Mouse (Mus musculus): Measurements from ENCODE around the gene Cenpm. TPM values are rescaled to one million over a fixed set of nuclear protein-coding genes. Genes with fewer than 3 reads are reported as not detected.
A peak's percentile ranks its signal among the peaks of the same experiment; 100 is the strongest.

The Cenpm gene
- polyA plus RNA-seq, 1 experiment from 2014 or later: 28.6 TPM

DNA sequence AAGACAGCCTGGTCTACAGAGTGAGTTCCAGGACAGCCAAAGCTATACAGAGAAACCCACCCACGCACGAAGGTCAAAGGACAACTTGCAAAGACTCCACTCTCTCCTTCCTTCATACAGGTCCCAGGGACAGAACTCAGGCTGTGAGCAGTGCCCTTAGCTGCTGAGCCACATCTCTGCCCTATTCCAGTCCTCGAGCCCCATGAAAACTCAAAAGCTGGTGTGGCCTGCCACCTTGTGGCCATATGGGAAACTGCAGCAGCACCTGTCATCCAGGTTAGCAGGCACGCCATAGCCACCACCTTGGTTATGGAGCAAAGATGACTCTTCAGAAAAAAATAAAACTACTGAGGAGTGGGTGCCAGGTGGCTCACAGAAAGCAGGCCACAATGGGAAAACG lies 8.0 kb downstream of the Cenpm start:
- Histone ChIP-seq H3K4me3 (replicated peaks) (no peak overlapping the region), H3K27me3 (no peaks in the 10 kb centered on the region), H3K4me1 (replicated peaks) (no peaks in the 10 kb centered on the region), H3K9me3 (no peaks in the 10 kb centered on the region), H3K36me3 (peaks cover 3% of the 10 kb centered on the region), H3K27ac (no peak overlapping the region), H3K9ac (replicated peaks) (no peak overlapping the region), H3K4me2 (replicated peaks) (no peak overlapping the region)
- WGBS: 18% methylated on average over 5 of the region's 5 CpGs
- ATAC-seq: peak; percentile 90

DNA sequence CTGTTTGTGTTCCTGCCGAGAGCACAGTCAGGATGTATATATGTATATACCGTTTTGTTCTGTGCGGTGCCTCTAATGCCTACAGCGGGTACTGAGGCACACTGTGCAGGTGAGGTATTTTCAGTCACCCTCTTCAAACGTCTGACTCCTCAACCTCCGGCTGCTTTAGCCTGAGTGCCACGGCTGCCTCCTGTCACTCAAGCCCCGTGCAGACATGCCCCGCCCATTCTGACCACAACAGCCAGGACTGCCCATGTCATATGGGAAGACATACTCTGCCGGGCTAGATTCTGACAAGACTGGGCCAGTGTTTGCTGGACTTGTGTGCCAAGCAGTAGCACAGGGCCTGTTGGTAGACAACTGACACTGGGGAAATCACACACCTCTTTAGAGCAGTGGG lies 8.9 kb downstream of the Cenpm start:
- H3K4me2 ChIP-seq (replicated peaks): no peak overlapping the region
- no peak for ATAC-seq

DNA sequence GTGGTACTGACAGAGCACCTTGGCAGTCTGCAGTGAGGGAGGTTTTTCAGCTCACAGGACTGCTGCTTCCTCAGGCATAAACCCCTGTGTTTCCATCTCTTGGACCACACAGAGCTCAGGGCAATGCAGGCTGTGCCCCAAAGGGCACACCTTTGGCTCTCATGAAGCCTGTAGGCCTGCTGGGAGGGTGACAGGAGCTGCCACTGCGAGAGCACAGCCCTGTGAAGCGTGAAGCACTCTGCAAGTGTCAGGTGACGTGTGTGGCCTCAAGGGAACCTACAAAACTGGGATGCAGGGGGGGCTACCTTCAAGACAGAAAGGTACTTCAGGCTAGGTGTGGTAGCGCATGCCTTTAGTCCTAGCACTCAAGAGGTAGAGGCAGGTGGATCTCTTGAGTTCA lies 11.9 kb downstream of the Cenpm start:
- Histone ChIP-seq H3K4me2 (replicated peaks) (no peak overlapping the region), H3K4me1 (replicated peaks) (no peaks in the 10 kb centered on the region), H3K4me3 (replicated peaks) (no peak overlapping the region), H3K9ac (replicated peaks) (no peak overlapping the region), H3K36me3 (no peaks in the 10 kb centered on the region; the same call in 1 of the 2 replicates), H3K9me3 (no peaks in the 10 kb centered on the region), H3K27ac (no peak overlapping the region), H3K27me3 (no peaks in the 10 kb centered on the region)
- no peak for ATAC-seq
- 77% methylated on average over 4 of the region's 4 CpGs for WGBS

More for the DNA sequence above, 8.9 kb downstream of the Cenpm start:
- Histone ChIP-seq H3K27me3 (no peaks in the 10 kb centered on the region), H3K4me1 (replicated peaks) (no peaks in the 10 kb centered on the region), H3K4me3 (replicated peaks) (no peak overlapping the region), H3K36me3 (peaks cover 3% of the 10 kb centered on the region), H3K9ac (replicated peaks) (no peak overlapping the region), H3K9me3 (no peaks in the 10 kb centered on the region), H3K27ac (no peak overlapping the region)
- WGBS: 71% methylated on average over 10 of the region's 10 CpGs

DNA sequence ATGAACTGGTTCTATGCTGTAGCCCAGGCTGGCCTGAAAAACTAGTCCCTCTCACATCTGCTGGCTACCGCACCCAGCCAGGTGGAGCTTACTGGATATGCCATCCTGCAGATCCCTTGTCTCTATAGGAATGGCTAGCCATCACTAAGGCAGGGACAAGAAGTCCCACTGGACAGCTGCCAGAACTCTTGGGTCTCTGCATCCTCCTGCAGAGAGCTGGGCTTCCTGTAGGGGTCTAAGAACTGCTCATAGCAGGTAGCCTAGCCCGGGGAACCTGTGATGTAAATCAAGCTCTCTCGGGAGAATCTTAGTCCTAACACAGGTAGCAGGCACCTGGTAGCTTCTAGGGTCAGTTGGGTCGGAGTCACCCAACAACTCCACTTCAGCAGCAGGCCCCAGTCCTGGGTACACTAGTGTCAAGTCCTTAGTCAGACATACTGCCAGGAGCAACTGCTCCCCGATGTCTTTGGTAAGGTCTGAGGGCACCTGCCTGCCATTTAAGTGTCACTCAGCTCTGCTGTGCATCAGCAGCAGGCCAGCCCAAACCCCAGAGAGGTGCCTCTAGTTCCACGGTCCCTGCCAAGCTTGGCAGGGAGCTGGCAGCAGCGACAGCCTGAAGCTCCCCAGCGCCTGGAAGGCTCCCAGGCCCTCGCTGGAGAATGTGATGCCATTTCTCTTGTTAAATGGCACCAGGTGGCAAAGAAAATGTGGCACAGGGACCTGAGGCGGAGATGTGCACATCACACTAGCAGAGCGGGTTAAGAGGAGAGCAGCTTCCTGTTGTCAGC lies 12.8 kb downstream of the Cenpm start:
- 0 out of 2 replicates have a peak overlapping the region, but pooled peaks have one; percentile 33 for H3K9ac ChIP-seq (replicated peaks)
- 69% methylated on average over 11 of the region's 11 CpGs for WGBS
- no peak overlapping the region for H3K27ac ChIP-seq
- no peak overlapping the region for H3K4me2 ChIP-seq (replicated peaks)
- no peaks in the 10 kb centered on the region for H3K9me3 ChIP-seq
- H3K27me3 ChIP-seq: no peaks in the 10 kb centered on the region
- no peaks in the 10 kb centered on the region for H3K4me1 ChIP-seq (replicated peaks)
- no peak overlapping the region for H3K4me3 ChIP-seq (replicated peaks)
- no peak for ATAC-seq
- H3K36me3 ChIP-seq: no peaks in the 10 kb centered on the region; the same call in 1 of the 2 replicates

DNA sequence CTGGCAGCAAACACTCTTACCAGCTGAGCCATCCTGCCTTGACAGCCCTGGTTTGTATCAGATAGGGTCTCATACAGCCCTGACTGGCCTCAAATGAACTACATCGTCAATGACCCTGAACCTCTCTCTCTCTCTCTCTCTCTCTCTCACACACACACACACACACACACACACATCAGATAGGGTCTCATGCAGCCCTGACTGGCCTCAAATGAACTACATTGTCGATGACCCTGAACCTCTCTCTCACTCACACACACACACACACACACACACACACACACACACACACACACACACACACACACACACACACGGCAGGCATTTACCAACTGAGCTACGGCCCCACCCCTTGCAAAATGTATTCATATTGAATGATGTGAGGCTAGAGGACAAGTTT lies 13.4 kb downstream of the Cenpm start:
- Histone ChIP-seq H3K27me3 (no peaks in the 10 kb centered on the region), H3K9ac (replicated peaks) (no peak overlapping the region), H3K4me1 (replicated peaks) (no peaks in the 10 kb centered on the region), H3K27ac (no peak overlapping the region), H3K9me3 (no peaks in the 10 kb centered on the region), H3K4me2 (replicated peaks) (no peak overlapping the region), H3K36me3 (no peaks in the 10 kb centered on the region; the same call in 1 of the 2 replicates), H3K4me3 (replicated peaks) (no peak overlapping the region)
- 0 out of 2 replicates have a peak, but pooled peaks have one; percentile 24 for ATAC-seq
- WGBS: 77% methylated on average over 4 of the region's 4 CpGs

DNA sequence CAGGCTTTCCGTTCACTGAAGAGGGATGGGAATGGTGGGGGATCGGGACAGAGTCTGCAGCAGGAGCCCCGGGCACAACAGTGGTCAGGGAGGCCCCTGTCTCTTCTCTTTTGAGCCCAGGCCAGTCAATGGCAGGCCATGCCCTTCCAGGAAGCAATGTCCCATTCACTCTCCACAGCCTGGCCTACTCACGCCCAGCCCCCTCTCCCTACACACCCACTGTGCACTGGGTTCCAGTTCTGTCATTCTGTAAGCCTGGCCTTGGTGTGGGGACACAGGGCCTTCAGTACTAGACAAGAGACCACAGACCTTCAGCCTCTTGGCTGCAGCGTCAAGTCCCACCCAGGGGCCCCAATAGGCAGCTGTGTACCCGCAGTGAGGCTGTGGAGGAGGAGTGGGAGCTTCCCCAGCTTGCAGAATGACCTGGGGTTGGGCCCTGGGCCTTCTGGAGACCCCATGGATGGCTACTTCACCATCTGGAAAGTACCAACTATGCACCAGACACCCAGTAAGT lies 14.4 kb downstream of the Cenpm start:
- H3K27me3 ChIP-seq: peaks cover 5% of the 10 kb centered on the region
- no peak overlapping the region for H3K9ac ChIP-seq (replicated peaks)
- no peaks in the 10 kb centered on the region for H3K4me1 ChIP-seq (replicated peaks)
- no peak overlapping the region for H3K27ac ChIP-seq
- no peak for ATAC-seq
- no peaks in the 10 kb centered on the region; the same call in 1 of the 2 replicates for H3K36me3 ChIP-seq
- no peak overlapping the region for H3K4me2 ChIP-seq (replicated peaks)
- H3K9me3 ChIP-seq: no peaks in the 10 kb centered on the region
- no peak overlapping the region for H3K4me3 ChIP-seq (replicated peaks)
- 66% methylated on average over 6 of the region's 6 CpGs for WGBS

DNA sequence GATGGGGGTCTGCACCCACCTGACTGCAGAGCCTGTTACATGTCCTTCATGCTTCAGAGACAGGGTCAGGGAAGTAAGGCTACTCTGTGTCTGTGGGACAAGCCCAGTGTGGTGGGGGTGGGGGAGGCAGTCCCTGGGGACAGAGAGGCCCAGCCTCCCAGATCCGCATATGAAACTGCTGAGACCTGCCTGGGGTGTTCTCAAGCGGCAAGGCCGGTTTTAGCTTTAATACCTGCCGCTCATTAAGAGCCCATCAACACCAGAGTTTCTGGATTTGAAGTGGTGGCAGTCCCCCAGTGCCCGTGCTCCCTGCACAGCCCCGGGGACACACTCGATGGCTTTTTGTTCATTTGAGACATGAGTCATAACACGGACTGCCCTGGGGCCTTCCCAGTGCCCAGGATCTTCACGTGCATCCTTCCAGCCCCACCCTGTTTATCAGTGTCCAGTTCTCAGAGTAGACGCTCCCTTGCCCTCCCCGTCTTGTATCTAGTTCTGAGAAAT lies 15.0 kb downstream of the Cenpm start:
- Histone ChIP-seq H3K27me3 (peaks cover 11% of the 10 kb centered on the region), H3K4me2 (replicated peaks) (no peak overlapping the region), H3K9ac (replicated peaks) (0 out of 2 replicates have a peak overlapping the region, but pooled peaks have one; percentile 17), H3K4me3 (replicated peaks) (no peak overlapping the region), H3K4me1 (replicated peaks) (peaks cover 2% of the 10 kb centered on the region), H3K36me3 (no peaks in the 10 kb centered on the region; the same call in 1 of the 2 replicates), H3K27ac (no peak overlapping the region), H3K9me3 (no peaks in the 10 kb centered on the region)
- no peak for ATAC-seq
- WGBS: 37% methylated on average over 11 of the region's 11 CpGs

DNA sequence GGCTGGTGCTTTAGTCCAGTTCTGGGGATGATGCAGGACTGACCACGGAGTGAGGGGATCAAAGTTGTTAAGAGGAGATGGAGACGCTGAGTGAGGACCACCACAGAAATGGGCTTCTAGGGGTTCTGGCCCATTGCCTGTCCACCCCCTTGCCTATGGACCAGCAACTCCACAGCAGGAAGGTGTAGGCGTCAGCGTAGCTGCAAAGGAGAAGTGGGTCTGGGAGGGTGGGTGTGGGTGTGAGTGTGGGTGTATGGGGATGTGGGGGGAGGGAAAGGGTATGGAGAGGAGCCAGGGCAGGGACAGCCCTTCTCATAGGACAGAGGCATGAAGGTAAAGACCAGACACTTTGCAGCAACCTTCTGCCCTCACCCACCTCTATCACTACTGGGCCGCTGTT lies 18.8 kb downstream of the Cenpm start:
- Histone ChIP-seq H3K36me3 (no peaks in the 10 kb centered on the region), H3K4me3 (replicated peaks) (no peak overlapping the region), H3K9ac (replicated peaks) (no peak overlapping the region), H3K27me3 (peaks cover 26% of the 10 kb centered on the region), H3K4me2 (replicated peaks) (no peak overlapping the region), H3K27ac (no peak overlapping the region), H3K9me3 (no peaks in the 10 kb centered on the region), H3K4me1 (replicated peaks) (peaks cover 16% of the 10 kb centered on the region)
- WGBS: 92% methylated on average over 5 of the region's 5 CpGs
- ATAC-seq: no peak

DNA sequence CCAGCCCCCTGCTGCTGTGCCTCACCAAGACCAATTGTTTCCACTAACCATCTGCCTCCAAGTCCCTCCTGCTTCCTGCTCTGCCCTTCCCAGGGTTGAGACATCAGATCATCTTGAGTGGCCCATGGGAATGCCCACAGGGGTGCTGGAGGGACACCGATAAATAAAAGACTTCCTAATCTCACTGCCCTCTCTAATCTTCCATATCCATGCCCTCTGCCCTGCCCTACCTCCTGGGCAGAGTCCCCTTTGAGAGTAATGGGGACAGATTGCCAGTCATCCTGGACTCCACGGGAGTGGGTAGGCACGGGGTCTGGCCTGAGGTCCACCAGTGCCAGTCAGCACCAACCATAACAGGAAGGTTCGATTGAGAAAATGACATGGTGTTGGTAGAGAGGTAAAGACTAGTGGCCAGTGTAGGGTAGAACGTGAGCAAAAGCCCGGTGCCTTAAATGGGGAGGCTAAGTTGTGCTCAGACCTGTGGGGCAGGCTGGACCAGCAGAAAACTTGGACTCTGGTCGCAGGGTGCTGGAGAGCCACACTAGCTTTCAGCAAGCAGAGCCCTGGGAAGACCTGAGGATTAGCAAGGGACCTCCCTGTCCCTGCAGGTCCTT lies 19.8 kb downstream of the Cenpm start:
- Histone ChIP-seq H3K4me3 (replicated peaks) (peak overlapping the region; percentile 34; the same call in 1 of the 2 replicates), H3K27ac (no peak overlapping the region), H3K9ac (replicated peaks) (no peak overlapping the region; the same call in 1 of the 2 replicates), H3K4me2 (replicated peaks) (peak overlapping the region; percentile 63), H3K27me3 (peaks cover 26% of the 10 kb centered on the region), H3K4me1 (replicated peaks) (peaks cover 18% of the 10 kb centered on the region), H3K36me3 (no peaks in the 10 kb centered on the region), H3K9me3 (no peaks in the 10 kb centered on the region)
- WGBS: 41% methylated on average over 7 of the region's 7 CpGs
- ATAC-seq: peak; percentile 38

DNA sequence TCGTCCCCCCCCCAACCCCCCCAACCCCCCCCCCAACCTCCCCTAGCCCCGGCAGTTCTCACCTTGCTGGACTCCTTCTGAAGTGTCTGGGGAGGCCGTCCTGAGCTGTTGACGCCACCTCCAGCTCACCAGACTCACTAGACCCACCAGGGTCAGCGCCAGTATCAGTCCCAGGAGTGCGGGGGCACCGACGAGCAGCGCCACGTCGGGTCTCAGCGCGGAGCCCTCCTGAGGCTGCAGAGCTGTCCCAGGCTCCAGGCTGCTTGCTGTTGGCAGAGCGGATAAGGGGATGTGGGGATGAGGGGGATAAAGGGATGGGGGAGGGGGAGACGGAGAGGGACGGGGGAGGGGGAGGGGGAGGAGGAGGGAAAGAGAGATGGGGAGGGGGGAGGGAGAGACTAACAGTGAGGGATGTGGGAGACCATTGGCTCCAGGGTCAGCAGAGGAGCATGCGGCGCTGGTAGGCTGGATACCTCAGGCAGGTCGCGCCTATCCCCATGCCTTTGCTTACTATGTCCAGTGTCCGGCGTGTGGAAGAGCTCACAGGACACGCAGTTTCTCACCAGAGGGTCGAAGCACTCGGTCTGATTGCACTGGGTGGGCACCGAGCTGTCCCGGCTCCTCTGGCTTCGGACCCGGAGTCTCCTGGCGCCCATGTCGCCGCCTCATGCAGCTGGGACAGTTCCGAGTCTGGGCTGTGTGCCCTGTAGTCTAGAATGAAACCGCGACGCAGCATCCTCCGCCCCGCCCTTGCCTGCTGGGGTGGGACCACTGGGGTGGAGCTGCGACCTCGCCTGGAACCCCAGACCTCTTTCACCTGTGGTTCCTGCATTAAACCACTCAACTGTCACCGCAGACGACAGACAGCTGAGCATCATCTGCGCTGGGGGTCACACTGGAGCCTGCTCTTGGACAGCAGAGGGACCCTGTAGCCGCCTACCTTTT lies 20.6 kb downstream of the Cenpm start, which contains the start of gene Tnfrsf13c:
Gene Tnfrsf13c, minus strand, starts transcription at position 713 of the 945 bp plus-strand sequence.
- peak within 1 kb of the TSS; percentile 54 for H3K9ac ChIP-seq (replicated peaks)
- H3K36me3 ChIP-seq: no peaks in the 10 kb centered on the region
- peaks cover 26% of the 10 kb centered on the region for H3K27me3 ChIP-seq
- no peak within 1 kb of the TSS for H3K27ac ChIP-seq
- H3K4me3 ChIP-seq (replicated peaks): peak within 1 kb of the TSS; percentile 34
- WGBS: 1% methylated on average over 41 of the region's 44 CpGs
- peaks cover 22% of the 10 kb centered on the region for H3K4me1 ChIP-seq (replicated peaks)
- peak; percentile 68 for ATAC-seq
- peak within 1 kb of the TSS; percentile 63 for H3K4me2 ChIP-seq (replicated peaks)
- no peaks in the 10 kb centered on the region for H3K9me3 ChIP-seq

DNA sequence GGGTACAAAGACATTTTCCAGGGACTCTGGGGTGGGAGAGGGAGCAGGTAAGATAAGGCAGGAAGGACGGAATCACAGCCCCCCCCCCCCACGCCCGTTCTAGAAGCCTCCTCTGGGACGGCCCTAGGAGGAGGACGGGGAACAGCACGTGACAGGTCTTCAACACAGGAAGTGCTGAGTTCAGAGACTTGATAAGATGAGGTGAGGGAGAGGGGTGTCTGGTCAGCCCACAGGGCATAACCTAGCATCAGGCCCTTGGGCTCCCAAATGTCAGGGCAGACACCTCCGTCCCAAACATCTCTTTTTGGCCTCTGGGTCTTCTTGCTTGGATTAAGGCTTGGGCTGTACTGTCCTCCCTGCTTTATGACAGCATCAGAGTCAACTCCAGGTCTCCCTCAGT lies 21.3 kb downstream of the Cenpm start:
- no peak overlapping the region for H3K4me2 ChIP-seq (replicated peaks)

More for the DNA sequence above, 21.3 kb downstream of the Cenpm start:
- Histone ChIP-seq H3K4me1 (replicated peaks) (peaks cover 22% of the 10 kb centered on the region), H3K36me3 (no peaks in the 10 kb centered on the region), H3K27ac (no peak overlapping the region), H3K4me3 (replicated peaks) (no peak overlapping the region), H3K9ac (replicated peaks) (no peak overlapping the region), H3K27me3 (peaks cover 26% of the 10 kb centered on the region), H3K9me3 (no peaks in the 10 kb centered on the region)
- ATAC-seq: peak; percentile 12; the same call in 1 of the 2 replicates
- 52% methylated on average over 6 of the region's 7 CpGs for WGBS

All from midbrain, embryonic 13.5 days (tissue).